Mouse (Mus musculus) myocyte (in vitro differentiated cells): ENCODE results near the gene Prrc2a. TPM values are rescaled to one million over a fixed set of nuclear protein-coding genes. Genes with fewer than 3 reads are reported as not detected.

Experiments
- H3K27me3 ChIP-seq: one replicate; pipeline ENCODE4 v1.6.1; 2011; ENCODE audit not compliant: control insufficient read depth, insufficient read depth, insufficient read length
- H3K36me3 ChIP-seq: one replicate; pipeline ENCODE4 v1.6.1; 2011; ENCODE audit not compliant: control insufficient read depth, insufficient read depth
- H3K4me2 ChIP-seq: one replicate; pipeline ENCODE4 v1.6.1; 2011; ENCODE audit warnings: low read depth, control low read depth
- H3K4me3 ChIP-seq: one replicate; pipeline ENCODE4 v1.5.1; 2011; ENCODE audit warnings: mild to moderate bottlenecking, control low read depth, moderate library complexity
- H3K79me2 ChIP-seq: one replicate; pipeline ENCODE4 v1.6.1; 2011; ENCODE audit not compliant: control insufficient read depth, insufficient read depth
- H3ac ChIP-seq: one replicate; pipeline ENCODE4 v1.6.1; 2011; ENCODE audit not compliant: control insufficient read depth, insufficient read length
- CEBPB ChIP-seq: IDR thresholded peaks from 2 replicates; pipeline ENCODE4 v1.6.1; 2011; ENCODE audit warnings: mild to moderate bottlenecking, moderate library complexity; ENCODE audit not compliant: poor library complexity, insufficient read depth, severe bottlenecking
- E2F4 ChIP-seq: IDR thresholded peaks from one replicate; pipeline ENCODE4 v1.6.1; 2011; ENCODE audit warnings: mild to moderate bottlenecking, control low read depth, moderate library complexity; ENCODE audit not compliant: insufficient read depth
- MAX ChIP-seq: IDR thresholded peaks from one replicate; pipeline ENCODE4 v1.6.1; 2011; ENCODE audit warnings: low read depth, mild to moderate bottlenecking, control low read depth
- MYOD1 ChIP-seq, 3 experiments: IDR thresholded peaks; one replicate each; pipeline ENCODE4 v1.6.1; 2011; ENCODE audit warnings: control low read depth in 2 of 3, low read depth in 2 of 3, mild to moderate bottlenecking in 2 of 3, moderate library complexity in 1 of 3; ENCODE audit not compliant: insufficient read length in 2 of 3, control insufficient read depth in 1 of 3
- MYOG ChIP-seq, 3 experiments: IDR thresholded peaks; one replicate each; pipeline ENCODE4 v1.6.1; 2011; ENCODE audit warnings: control low read depth in 2 of 3, low read depth in 2 of 3, mild to moderate bottlenecking in 2 of 3; ENCODE audit not compliant: insufficient read length in 2 of 3, control insufficient read depth in 1 of 3, insufficient read depth in 1 of 3
- POLR2A ChIP-seq: IDR thresholded peaks from one replicate; pipeline ENCODE4 v1.6.1; 2011; ENCODE audit warnings: low read depth, mild to moderate bottlenecking, control low read depth, moderate library complexity; ENCODE audit not compliant: insufficient read length
- POLR2AphosphoS2 ChIP-seq: IDR thresholded peaks from one replicate; pipeline ENCODE4 v1.6.1; 2011; ENCODE audit warnings: low read depth, control low read depth; ENCODE audit not compliant: insufficient read length
- REST ChIP-seq: IDR thresholded peaks from one replicate; pipeline ENCODE4 v1.6.1; 2011; ENCODE audit warnings: mild to moderate bottlenecking, control low read depth, moderate library complexity; ENCODE audit not compliant: insufficient read depth, insufficient read length
- SRF ChIP-seq: IDR thresholded peaks from one replicate; pipeline ENCODE4 v1.6.1; 2011; ENCODE audit warnings: low read depth; ENCODE audit not compliant: control insufficient read depth, insufficient read length
- TCF12 ChIP-seq: IDR thresholded peaks from one replicate; pipeline ENCODE4 v1.6.1; 2011; ENCODE audit warnings: mild to moderate bottlenecking, control low read depth; ENCODE audit not compliant: poor library complexity, insufficient read depth, severe bottlenecking
- TCF3 ChIP-seq: IDR thresholded peaks from one replicate; pipeline ENCODE4 v1.6.1; 2011; ENCODE audit warnings: low read depth, control low read depth; ENCODE audit not compliant: insufficient read length
- USF1 ChIP-seq: IDR thresholded peaks from one replicate; pipeline ENCODE4 v1.6.1; 2011; ENCODE audit warnings: low read depth, mild to moderate bottlenecking, control low read depth, moderate library complexity
- polyA plus RNA-seq: library from polyadenylated mRNA; unstranded; fragments of >200 nt; fragmentation: generic; extraction: Trizol; gene quantifications from one replicate; pipeline ENCODE4 v1.2.1, GENCODE M21; 2012; ENCODE audit warnings: missing spikeins

The Prrc2a gene
- polyA plus RNA-seq, 1 experiment, result 153 TPM

DNA sequence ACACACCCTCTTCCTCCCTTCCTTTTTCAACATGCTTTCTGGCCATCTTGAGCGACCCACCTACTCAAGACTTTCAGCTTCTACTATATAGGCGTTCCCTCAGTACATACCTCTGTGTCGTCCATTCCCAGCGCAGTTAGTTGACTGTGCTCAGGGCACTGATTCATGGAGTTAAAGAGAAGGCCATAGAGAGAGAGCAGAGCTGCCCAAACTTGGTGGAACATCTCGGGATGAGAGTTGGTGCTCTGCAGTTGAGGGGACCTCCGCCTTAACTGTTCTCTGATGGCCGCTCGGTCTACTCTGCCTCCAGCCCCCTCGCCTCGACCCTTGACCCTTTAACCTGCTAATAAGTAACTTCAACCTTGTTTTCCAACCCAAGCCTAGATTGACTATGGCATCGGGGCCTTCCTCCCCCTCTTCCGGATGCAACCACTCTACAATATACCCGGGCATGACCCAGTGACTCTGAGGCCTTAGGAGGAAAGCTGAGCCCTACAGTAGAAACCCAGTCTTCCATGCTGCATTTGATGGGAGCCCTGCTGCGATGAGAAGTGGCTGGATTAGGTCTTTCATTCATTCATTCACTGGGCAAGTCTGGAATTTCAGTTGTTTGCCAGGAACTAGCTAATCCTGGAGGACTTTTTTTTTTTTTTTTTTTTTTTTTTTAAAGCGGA, 33.1 kb downstream of the Prrc2a start, which contains the start of gene Apom:
Gene Apom, minus strand, starts transcription at position 551 of the 674 bp plus-strand sequence.
- Histone ChIP-seq H3K4me2 (no peak within 1 kb of the TSS), H3K4me3 (no peak within 1 kb of the TSS), H3K36me3 (no peaks in the 10 kb centered on the region), H3K27me3 (no peaks in the 10 kb centered on the region), H3ac (no peak within 1 kb of the TSS), H3K79me2 (peaks cover 33% of the 10 kb centered on the region)
- no peak for TF ChIP-seq USF1
- TF ChIP-seq SRF, result no peak
- no peak for TF ChIP-seq MYOG (IDR thresholded peaks at IDR 0.05; ENCODE audit: control insufficient read depth in 1 of 3, insufficient read depth in 1 of 3, insufficient read length in 2 of 3, low read depth in 2 of 3)
- no peak for TF ChIP-seq E2F4
- TF ChIP-seq CEBPB, result no peak
- TF ChIP-seq POLR2A, result no peak
- TF ChIP-seq REST, result no peak
- no peak for TF ChIP-seq MYOD1 (IDR thresholded peaks at IDR 0.05; ENCODE audit: control insufficient read depth in 1 of 3, insufficient read length in 2 of 3, low read depth in 2 of 3)
- no peak for TF ChIP-seq MAX
- no peak for TF ChIP-seq TCF12
- TF ChIP-seq POLR2AphosphoS2, result no peak
- TF ChIP-seq TCF3, result no peak

DNA sequence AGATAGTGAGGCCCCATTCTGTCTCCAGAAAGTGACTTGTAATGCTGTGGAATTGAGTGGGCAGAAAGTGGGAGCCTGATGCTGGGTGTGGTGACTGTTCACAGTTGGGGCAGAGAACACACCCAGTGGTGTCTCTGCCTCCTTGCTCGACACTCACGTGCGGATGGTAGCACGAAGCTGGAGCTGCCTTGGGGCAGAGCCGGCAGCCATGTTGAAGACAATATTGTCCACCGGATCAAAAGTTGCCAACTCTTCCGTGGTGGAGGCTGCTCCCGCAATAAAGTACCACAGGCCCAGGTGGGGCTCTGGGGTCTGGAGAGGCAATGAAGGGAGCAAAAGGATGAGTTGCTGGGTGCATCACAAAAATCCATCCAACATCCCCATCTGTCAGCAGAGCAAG, 33.7 kb downstream of the Prrc2a start:
- peaks cover 31% of the 10 kb centered on the region for H3K79me2 ChIP-seq
- H3ac ChIP-seq, result no peak overlapping the region
- H3K36me3 ChIP-seq, result no peaks in the 10 kb centered on the region
- no peak overlapping the region for H3K4me3 ChIP-seq
- peak; percentile 40 for TF ChIP-seq POLR2AphosphoS2
- TF ChIP-seq POLR2A, result no peak
- no peak overlapping the region for H3K4me2 ChIP-seq
- no peaks in the 10 kb centered on the region for H3K27me3 ChIP-seq

DNA sequence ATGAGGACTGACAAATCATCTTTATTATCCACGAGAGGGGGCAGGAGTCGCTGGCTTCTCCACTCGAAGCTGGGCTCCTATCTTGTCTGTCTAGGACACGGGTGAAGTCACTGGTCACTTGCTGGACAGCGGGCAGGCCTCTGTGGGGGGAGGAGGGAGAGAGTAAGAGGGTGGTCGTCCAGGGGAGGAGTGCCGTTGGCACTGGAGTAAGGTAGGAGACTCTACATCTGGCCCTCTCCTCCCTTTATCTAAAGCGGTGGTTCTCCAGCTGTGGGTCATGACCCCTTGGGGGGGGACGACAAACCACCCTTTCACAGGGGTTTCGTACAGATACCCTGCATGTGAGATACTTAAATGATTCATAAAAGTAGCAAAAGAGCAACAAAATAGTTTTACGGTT, 35.7 kb downstream of the Prrc2a start:
- H3K4me3 ChIP-seq, result no peak overlapping the region
- peaks cover 23% of the 10 kb centered on the region for H3K79me2 ChIP-seq
- no peak overlapping the region for H3K4me2 ChIP-seq
- H3K36me3 ChIP-seq, result no peaks in the 10 kb centered on the region
- TF ChIP-seq MAX (no peak), E2F4 (no peak), TCF3 (no peak), MYOD1 (IDR thresholded peaks at IDR 0.05; ENCODE audit: control insufficient read depth in 1 of 3, insufficient read length in 2 of 3, low read depth in 2 of 3) (no peak), REST (no peak), TCF12 (no peak), POLR2AphosphoS2 (no peak), MYOG (IDR thresholded peaks at IDR 0.05; ENCODE audit: control insufficient read depth in 1 of 3, insufficient read depth in 1 of 3, insufficient read length in 2 of 3, low read depth in 2 of 3) (no peak), USF1 (no peak), SRF (no peak), CEBPB (no peak)
- no peak overlapping the region for H3ac ChIP-seq
- H3K27me3 ChIP-seq, result no peaks in the 10 kb centered on the region

DNA sequence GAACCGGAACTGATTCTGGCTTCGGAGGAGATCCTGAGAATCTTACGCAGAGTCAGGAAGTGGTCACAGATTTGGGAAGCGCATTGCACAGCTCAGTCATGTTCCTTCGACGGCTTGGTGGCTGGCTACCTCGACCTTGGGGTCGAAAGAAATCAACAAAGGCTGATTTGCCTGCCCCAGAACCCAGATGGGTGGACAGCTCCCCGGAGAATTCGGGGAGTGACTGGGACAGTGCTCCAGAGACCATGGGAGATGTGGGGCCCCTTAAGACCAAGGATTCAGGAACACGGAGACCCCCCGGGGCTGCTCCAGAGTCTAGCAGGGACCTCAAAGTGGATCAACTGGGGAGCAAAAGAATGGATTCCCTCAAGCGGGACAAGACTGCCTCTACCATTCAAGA, 37.7 kb downstream of the Prrc2a start:
- Histone ChIP-seq H3K36me3 (no peaks in the 10 kb centered on the region), H3ac (peak overlapping the region; percentile 27), H3K4me3 (peak overlapping the region; percentile 90), H3K4me2 (peak overlapping the region; percentile 86), H3K27me3 (no peaks in the 10 kb centered on the region), H3K79me2 (peaks cover 32% of the 10 kb centered on the region)
- TF ChIP-seq REST, result no peak
- TF ChIP-seq MAX, result no peak
- no peak for TF ChIP-seq POLR2A
- TF ChIP-seq POLR2AphosphoS2, result no peak
- no peak for TF ChIP-seq TCF3
- no peak for TF ChIP-seq USF1
- TF ChIP-seq MYOG (IDR thresholded peaks at IDR 0.05; ENCODE audit: control insufficient read depth in 1 of 3, insufficient read depth in 1 of 3, insufficient read length in 2 of 3, low read depth in 2 of 3), result no peak
- TF ChIP-seq MYOD1 (IDR thresholded peaks at IDR 0.05; ENCODE audit: control insufficient read depth in 1 of 3, insufficient read length in 2 of 3, low read depth in 2 of 3), result no peak
- TF ChIP-seq SRF, result no peak
- no peak for TF ChIP-seq TCF12
- TF ChIP-seq CEBPB, result no peak
- no peak for TF ChIP-seq E2F4

DNA sequence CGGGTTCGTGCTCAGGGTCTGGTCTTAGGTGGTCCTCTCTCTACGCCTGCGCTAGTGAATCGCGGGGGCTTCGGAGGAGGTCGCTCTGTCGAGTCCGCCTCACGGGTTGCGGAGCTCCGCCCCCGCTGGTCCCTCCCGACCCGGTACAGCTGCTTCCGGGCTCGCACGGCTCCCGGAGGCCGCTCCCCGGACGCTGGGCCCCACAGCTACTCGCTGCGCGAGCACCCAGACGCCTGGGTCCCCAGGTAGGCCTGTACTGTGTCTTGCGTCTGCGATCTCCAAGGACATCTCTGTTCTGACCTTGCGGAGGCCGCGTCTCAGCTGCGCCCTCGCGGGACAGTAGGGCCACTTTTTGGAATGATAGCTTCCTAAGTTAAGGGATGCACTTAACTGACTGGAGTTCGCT, 38.5 kb downstream of the Prrc2a start, which contains the start of gene D17H6S53E:
Gene D17H6S53E, plus strand, starts transcription at position 168 of the 406 bp plus-strand sequence.
- Histone ChIP-seq H3K79me2 (peaks cover 36% of the 10 kb centered on the region), H3K4me3 (peak within 1 kb of the TSS; percentile 90), H3K4me2 (peak within 1 kb of the TSS; percentile 86), H3K27me3 (no peaks in the 10 kb centered on the region), H3ac (peak within 1 kb of the TSS; percentile 27), H3K36me3 (no peaks in the 10 kb centered on the region)
- TF ChIP-seq SRF, result peak; percentile 15
- TF ChIP-seq MYOD1 (IDR thresholded peaks at IDR 0.05; ENCODE audit: control insufficient read depth in 1 of 3, insufficient read length in 2 of 3, low read depth in 2 of 3), result peak in 2 of 3 experiments; percentile 34 to 68
- peak in 2 of 3 experiments; percentile 54 to 68 for TF ChIP-seq MYOG (IDR thresholded peaks at IDR 0.05; ENCODE audit: control insufficient read depth in 1 of 3, insufficient read depth in 1 of 3, insufficient read length in 2 of 3, low read depth in 2 of 3)
- TF ChIP-seq CEBPB, result no peak
- peak; percentile 86 for TF ChIP-seq POLR2A
- peak; percentile 77 for TF ChIP-seq POLR2AphosphoS2
